17 mouse cellular contexts compared by ENCODE assay signal in genomic region chr15:101256463-101257206, GRCm38 (mm10). TPM values are rescaled to one million over a fixed set of nuclear protein-coding genes. Genes with fewer than 3 reads are reported as not detected.
DNase-seq lines count a peak whose midpoint lies in the region; ATAC-seq and TF ChIP-seq lines count a peak whose summit lies in the region.
"Had no signal": no experiment of that assay in that cellular context is flagged by ENCODE, and none has a peak within 500 bp of the region (broad histone marks: within the 10 kb centered on the region; RNA-seq: fewer than 3 reads in every experiment).

No protein-coding gene starts in this region.

- ATAC-seq in heart, embryonic 13.5 days (ENCODE audit: extremely low read depth, insufficient number of reproducible peaks, low FRiP score, low TSS enrichment), result no peak
- ATAC-seq: activated CD4-positive, CD25-positive, alpha-beta regulatory T cell, adult 4 months; midbrain, embryonic 13.5 days had no signal

- H3K27me3 ChIP-seq in heart, embryonic 13.5 days (replicated peaks), result no peaks in the 10 kb centered on the region
- peaks cover 39% of the 10 kb centered on the region for H3K27me3 ChIP-seq in megakaryocyte, embryonic 14.5 days (replicated peaks)

- peaks cover 64% of the 10 kb centered on the region for H3K4me1 ChIP-seq in heart, embryonic 13.5 days
- H3K4me1 ChIP-seq in bone marrow, adult 2 months (ENCODE audit: control insufficient read depth, insufficient read depth, low read length), result peaks cover 12% of the 10 kb centered on the region
- H3K4me1 ChIP-seq in megakaryocyte, embryonic 14.5 days, result peaks cover 82% of the 10 kb centered on the region

- intact Hi-C loops in heart, postnatal 25 days (cut with DNase I), result no loop called here
- intact Hi-C loops in left cerebral cortex, postnatal 36 days (cut with DNase I), result no loop called here

- TF ChIP-seq CTCF in bone marrow, adult 2 months (IDR thresholded peaks at IDR 0.05; ENCODE audit: control insufficient read depth, insufficient read depth, low read length), result no peak

- H3K9me3 ChIP-seq in heart, embryonic 13.5 days, result no peaks in the 10 kb centered on the region
- peaks cover 9% of the 10 kb centered on the region for H3K9me3 ChIP-seq in megakaryocyte, embryonic 14.5 days
- H3K9me3 ChIP-seq: liver, embryonic 13.5 days; midbrain, embryonic 13.5 days had no signal

- H3K4me2 ChIP-seq in heart, embryonic 13.5 days, result no peak overlapping the region; the same call in 1 of the 2 replicates
- H3K4me2 ChIP-seq: liver, embryonic 13.5 days; midbrain, embryonic 13.5 days had no signal

- H3K36me3 ChIP-seq in heart, embryonic 13.5 days, result no peaks in the 10 kb centered on the region
- H3K36me3 ChIP-seq in megakaryocyte, embryonic 14.5 days (replicated peaks; ENCODE audit: low read length), result peaks cover 2% of the 10 kb centered on the region
- H3K36me3 ChIP-seq: liver, embryonic 13.5 days; midbrain, embryonic 13.5 days had no signal

- no peak for DNase-seq in heart, postnatal 25 days (ENCODE audit: low spot score)
- DNase-seq in lung, postnatal 36 days, result peak; percentile 59
- DNase-seq in lung, postnatal 14 days, result no peak
- DNase-seq in cerebellum, adult 11 months, result no peak
- no peak for DNase-seq in left cerebral cortex, postnatal 36 days (ENCODE audit: low spot score in 2 of 2)
- DNase-seq: adrenal gland, postnatal 36 days; kidney, adult 2 months; liver, embryonic 13.5 days; lung, postnatal 10 days; right cerebral cortex, postnatal 14 days had no signal

- no peak overlapping the region; the same call in 1 of the 2 replicates for H3K27ac ChIP-seq in heart, embryonic 13.5 days (replicated peaks)
- H3K27ac ChIP-seq in bone marrow, adult 2 months (ENCODE audit: control insufficient read depth, insufficient read depth, low read depth, low read length, poor library complexity), result peak overlapping the region; percentile 57
- H3K27ac ChIP-seq: liver, embryonic 13.5 days; midbrain, embryonic 13.5 days had no signal

- TF ChIP-seq POLR2A in bone marrow, adult 2 months (IDR thresholded peaks at IDR 0.05; ENCODE audit: borderline replicate concordance, control insufficient read depth, low read depth, low read length), result no peak

- no peak overlapping the region for H3K4me3 ChIP-seq in heart, embryonic 13.5 days
- H3K4me3 ChIP-seq in bone marrow, adult 2 months (replicated peaks; ENCODE audit: control insufficient read depth, low read depth, low read length), result no peak overlapping the region
- H3K4me3 ChIP-seq in megakaryocyte, embryonic 14.5 days (replicated peaks), result peak overlapping the region; percentile 62
- H3K4me3 ChIP-seq: liver, embryonic 13.5 days; midbrain, embryonic 13.5 days had no signal

- 58% methylated on average over 14 of the region's 14 CpGs for WGBS in heart, embryonic 13.5 days
- WGBS in bone marrow, adult 2 months, result 53% methylated on average over 14 of the region's 14 CpGs

- H3K9ac ChIP-seq in heart, embryonic 13.5 days, result peak overlapping the region; percentile 59
- H3K9ac ChIP-seq: liver, embryonic 13.5 days; midbrain, embryonic 13.5 days had no signal

RNA-seq across cellular contexts. Expression of gene Nr4a1, which starts 2.6 kb away (rescaled TPM):
- polyA plus RNA-seq in heart, embryonic 13.5 days (2015; fragmentation: Nextera tagmentation; extraction: Ambion mirVana), result 10.4 and 10.8 TPM in 2 replicates
- total RNA-seq in heart, postnatal 25 days (2021), result 1 to 10 TPM; 5.5 to 6.3 TPM
- polyA plus RNA-seq in bone marrow, adult 2 months (2011; ENCODE audit: insufficient read depth, insufficient read length, low replicate concordance, missing spikeins), result 9.1 and 10.0 TPM in 2 replicates
- 2.9 and 6.8 TPM in 2 replicates for polyA plus RNA-seq in megakaryocyte, embryonic 14.5 days (2012; ENCODE audit: insufficient read depth, low replicate concordance)
- 100 to 1,000 TPM in 1 of 2 experiments, 10 to 100 TPM in 1; 60.5 to 156 TPM for total RNA-seq in left cerebral cortex, postnatal 36 days (2021)

RNA-seq across cellular contexts. Expression of gene Atg101, which starts 27.4 kb away (rescaled TPM):
- 50.6 and 56.1 TPM in 2 replicates for polyA plus RNA-seq in heart, embryonic 13.5 days (2015; fragmentation: Nextera tagmentation; extraction: Ambion mirVana)
- total RNA-seq in heart, postnatal 25 days (2021), result 10 to 100 TPM; 21.5 to 25.0 TPM
- polyA plus RNA-seq in bone marrow, adult 2 months (2011; ENCODE audit: insufficient read depth, insufficient read length, low replicate concordance, missing spikeins), result 27.4 and 42.0 TPM in 2 replicates
- polyA plus RNA-seq in megakaryocyte, embryonic 14.5 days (2012; ENCODE audit: insufficient read depth, low replicate concordance), result 36.9 and 65.9 TPM in 2 replicates
- total RNA-seq in left cerebral cortex, postnatal 36 days (2021), result 10 to 100 TPM; 43.5 to 45.5 TPM

RNA-seq across cellular contexts. Expression of gene Grasp, which starts 32.6 kb away (rescaled TPM):
- 3.8 and 4.4 TPM in 2 replicates for polyA plus RNA-seq in heart, embryonic 13.5 days (2015; fragmentation: Nextera tagmentation; extraction: Ambion mirVana)
- 10 to 100 TPM in 1 of 2 experiments, 1 to 10 TPM in 1; 9.4 to 12.3 TPM for total RNA-seq in heart, postnatal 25 days (2021)
- 2.5 and 2.6 TPM in 2 replicates for polyA plus RNA-seq in bone marrow, adult 2 months (2011; ENCODE audit: insufficient read depth, insufficient read length, low replicate concordance, missing spikeins)
- polyA plus RNA-seq in megakaryocyte, embryonic 14.5 days (2012; ENCODE audit: insufficient read depth, low replicate concordance), result 0.47 TPM in 1 of 2 replicates, not detected in the other
- total RNA-seq in left cerebral cortex, postnatal 36 days (2021), result 10 to 100 TPM; 76.3 to 89.5 TPM
- polyA plus RNA-seq: activated CD4-positive, CD25-positive, alpha-beta regulatory T cell, adult 4 months had no signal

RNA-seq across cellular contexts. Expression of gene 6030408B16Rik, which starts 36.4 kb away (rescaled TPM):
- polyA plus RNA-seq in heart, embryonic 13.5 days (2015; fragmentation: Nextera tagmentation; extraction: Ambion mirVana), result 2.4 and 3.0 TPM in 2 replicates
- total RNA-seq in heart, postnatal 25 days (2021), result 1 to 10 TPM; 1.3 to 1.5 TPM
- 0.50 and 1.4 TPM in 2 replicates for polyA plus RNA-seq in bone marrow, adult 2 months (2011; ENCODE audit: insufficient read depth, insufficient read length, low replicate concordance, missing spikeins)
- 2.1 TPM in 1 of 2 replicates, not detected in the other for polyA plus RNA-seq in megakaryocyte, embryonic 14.5 days (2012; ENCODE audit: insufficient read depth, low replicate concordance)
- under 1 TPM; 0.27 to 0.37 TPM for total RNA-seq in left cerebral cortex, postnatal 36 days (2021)
- total RNA-seq: layer of hippocampus, postnatal 10 days; left cerebral cortex, postnatal 25 days had no signal
